In genomic region chr12:26542451-26542850, GRCm38 (mm10) we compare ENCODE assay signal across 21 mouse cellular contexts.
A peak's percentile ranks its signal among the peaks of the same experiment; 100 is the strongest.
DNase-seq lines count a peak whose midpoint lies in the region; ATAC-seq and TF ChIP-seq lines count a peak whose summit lies in the region.
"Had no signal": no experiment of that assay in that cellular context is flagged by ENCODE, and none has a peak within 500 bp of the region (broad histone marks: within the 10 kb centered on the region; RNA-seq: fewer than 3 reads in every experiment).

No protein-coding gene starts in this region.

- H3K36me3 ChIP-seq in midbrain, embryonic 11.5 days (ENCODE audit: control insufficient read depth, insufficient read depth, low read length), result no peaks in the 10 kb centered on the region
- no peaks in the 10 kb centered on the region for H3K36me3 ChIP-seq in midbrain, postnatal 0 days (ENCODE audit: insufficient read depth, low read length)
- H3K36me3 ChIP-seq: embryonic facial prominence, embryonic 15.5 days; heart, embryonic 15.5 days; hindbrain, embryonic 12.5 days had no signal

- H3K4me1 ChIP-seq in midbrain, embryonic 11.5 days (ENCODE audit: control insufficient read depth, insufficient read depth, low read length), result peaks cover 8% of the 10 kb centered on the region; the same call in 1 of the 2 replicates
- no peaks in the 10 kb centered on the region for H3K4me1 ChIP-seq in midbrain, postnatal 0 days (ENCODE audit: insufficient read depth, low read length)
- H3K4me1 ChIP-seq: embryonic facial prominence, embryonic 15.5 days had no signal

- no peak overlapping the region for H3K9ac ChIP-seq in midbrain, embryonic 11.5 days (ENCODE audit: low read length)
- H3K9ac ChIP-seq in midbrain, postnatal 0 days (replicated peaks; ENCODE audit: low read length, poor library complexity, severe bottlenecking), result no peak overlapping the region
- H3K9ac ChIP-seq: embryonic facial prominence, embryonic 15.5 days; heart, embryonic 15.5 days; hindbrain, embryonic 12.5 days had no signal

- peak; percentile 73 for DNase-seq in midbrain, embryonic 11.5 days (ENCODE audit: low spot score, missing footprints)
- DNase-seq in midbrain, postnatal 0 days (ENCODE audit: low spot score), result no peak
- peak; percentile 45 for DNase-seq in ES-CJ7 (ENCODE audit: low read depth, low spot score)
- peak; percentile 73 for DNase-seq in R1 (ENCODE audit: low read depth, low spot score)
- DNase-seq in layer of hippocampus, adult 18-20 months (ENCODE audit: low spot score in 2 of 2), result no peak
- DNase-seq in right cerebral cortex, postnatal 25 days, result no peak
- DNase-seq: adrenal gland, postnatal 10 days; cerebellum, adult 11-12 months; cerebellum, adult 9-11 months; cerebellum, postnatal 36 days; gastrocnemius, postnatal 10 days; heart, adult 2 months had no signal

- H3K27ac ChIP-seq in midbrain, embryonic 11.5 days (ENCODE audit: low read depth, low read length), result peak overlapping the region; percentile 16; the same call in 1 of the 2 replicates
- no peak overlapping the region for H3K27ac ChIP-seq in midbrain, postnatal 0 days (ENCODE audit: low read depth, low read length)
- H3K27ac ChIP-seq: embryonic facial prominence, embryonic 15.5 days; heart, adult 2 months; heart, embryonic 15.5 days; hindbrain, embryonic 12.5 days had no signal

- H3K4me3 ChIP-seq in midbrain, embryonic 11.5 days (ENCODE audit: low read depth, low read length), result no peak overlapping the region
- no peak overlapping the region for H3K4me3 ChIP-seq in midbrain, postnatal 0 days (ENCODE audit: low read depth, low read length)
- H3K4me3 ChIP-seq: embryonic facial prominence, embryonic 15.5 days; heart, adult 2 months; heart, embryonic 15.5 days; hindbrain, embryonic 12.5 days had no signal

- 33% methylated on average over 2 of the region's 2 CpGs for WGBS in midbrain, embryonic 11.5 days
- 37% methylated on average over 2 of the region's 2 CpGs for WGBS in midbrain, postnatal 0 days

- no peak for ATAC-seq in midbrain, embryonic 11.5 days (ENCODE audit: low FRiP score)
- ATAC-seq in midbrain, postnatal 0 days (ENCODE audit: low FRiP score), result no peak
- ATAC-seq: forebrain, embryonic 16.5 days; hindbrain, embryonic 16.5 days; inflammation-experienced regulatory T-cells, adult 6 months; intestine, postnatal 0 days; Patski had no signal

- no peaks in the 10 kb centered on the region for H3K27me3 ChIP-seq in midbrain, embryonic 11.5 days (ENCODE audit: control insufficient read depth, insufficient read depth, low read length)
- no peaks in the 10 kb centered on the region for H3K27me3 ChIP-seq in midbrain, postnatal 0 days (ENCODE audit: insufficient read depth, low read length)
- H3K27me3 ChIP-seq: embryonic facial prominence, embryonic 15.5 days; hindbrain, embryonic 12.5 days; Patski had no signal

- no peaks in the 10 kb centered on the region for H3K9me3 ChIP-seq in midbrain, embryonic 11.5 days (ENCODE audit: control insufficient read depth, low read length)
- no peaks in the 10 kb centered on the region for H3K9me3 ChIP-seq in midbrain, postnatal 0 days (ENCODE audit: low read length)
- H3K9me3 ChIP-seq: embryonic facial prominence, embryonic 15.5 days; heart, embryonic 15.5 days; hindbrain, embryonic 12.5 days had no signal

- TF ChIP-seq CTCF in midbrain, postnatal 0 days (IDR thresholded peaks at IDR 0.05), result no peak

- H3K4me2 ChIP-seq in midbrain, embryonic 11.5 days, result no peak overlapping the region
- no peak overlapping the region for H3K4me2 ChIP-seq in midbrain, postnatal 0 days (ENCODE audit: low read depth, low read length, poor library complexity, severe bottlenecking)
- H3K4me2 ChIP-seq: embryonic facial prominence, embryonic 15.5 days; heart, embryonic 11.5 days; heart, embryonic 15.5 days; hindbrain, embryonic 12.5 days had no signal

Comparison
In these comparisons a context has a peak if more than half of its experiments do, and no peak if none do; other contexts are left out.
1. DNase-seq: peak in midbrain, embryonic 11.5 days (single experiment), ES-CJ7 (single experiment) and R1 (single experiment); none in midbrain, postnatal 0 days (single experiment), layer of hippocampus, adult 18-20 months (0 of 2) and right cerebral cortex, postnatal 25 days (single experiment).